Mouse (Mus musculus): ENCODE data around the gene Wbp4.

DNA sequence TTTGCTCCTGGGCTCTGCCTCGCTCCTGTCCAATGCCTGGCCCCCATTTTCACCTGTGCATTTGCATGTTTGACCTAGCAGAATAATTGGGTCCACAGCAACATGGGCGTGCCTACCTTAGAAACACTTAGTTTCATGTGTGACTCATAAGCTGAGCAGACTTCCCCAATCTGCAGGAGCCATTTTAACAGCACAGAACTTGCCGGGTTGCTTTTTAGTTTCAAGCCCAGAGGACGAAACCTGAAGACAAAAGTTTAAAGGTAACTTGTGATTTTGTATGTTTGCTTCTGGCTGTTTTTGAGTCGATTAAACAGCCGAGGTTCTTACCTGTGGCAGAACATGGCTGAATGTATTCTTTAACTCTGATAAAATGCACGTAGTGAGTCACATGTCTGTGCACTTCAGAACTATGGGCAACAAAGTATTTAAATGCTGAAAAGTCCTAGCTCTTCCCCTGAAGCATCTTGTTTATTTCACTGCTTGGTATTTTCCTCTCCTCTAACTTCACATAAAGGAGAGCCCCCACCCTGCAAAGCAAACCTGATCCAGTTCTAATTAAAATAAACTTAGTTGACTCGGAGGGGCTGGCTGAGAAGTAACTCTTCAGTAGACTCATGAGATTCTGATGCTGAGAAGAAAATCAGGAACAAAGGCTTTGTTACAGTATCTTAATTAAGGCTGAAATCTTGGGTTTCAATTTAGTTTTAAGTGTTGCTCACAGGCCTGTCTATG is 34.4 kb upstream of the Wbp4 start:
- TF ChIP-seq CTCF (IDR thresholded peaks at IDR 0.05; ENCODE audit: borderline replicate concordance, insufficient read depth, low read length) (no peak), POLR2A (IDR thresholded peaks at IDR 0.05; ENCODE audit: low read depth, low read length) (no peak)
